9 mouse cellular contexts compared by ENCODE assay signal in the genomic region with DNA sequence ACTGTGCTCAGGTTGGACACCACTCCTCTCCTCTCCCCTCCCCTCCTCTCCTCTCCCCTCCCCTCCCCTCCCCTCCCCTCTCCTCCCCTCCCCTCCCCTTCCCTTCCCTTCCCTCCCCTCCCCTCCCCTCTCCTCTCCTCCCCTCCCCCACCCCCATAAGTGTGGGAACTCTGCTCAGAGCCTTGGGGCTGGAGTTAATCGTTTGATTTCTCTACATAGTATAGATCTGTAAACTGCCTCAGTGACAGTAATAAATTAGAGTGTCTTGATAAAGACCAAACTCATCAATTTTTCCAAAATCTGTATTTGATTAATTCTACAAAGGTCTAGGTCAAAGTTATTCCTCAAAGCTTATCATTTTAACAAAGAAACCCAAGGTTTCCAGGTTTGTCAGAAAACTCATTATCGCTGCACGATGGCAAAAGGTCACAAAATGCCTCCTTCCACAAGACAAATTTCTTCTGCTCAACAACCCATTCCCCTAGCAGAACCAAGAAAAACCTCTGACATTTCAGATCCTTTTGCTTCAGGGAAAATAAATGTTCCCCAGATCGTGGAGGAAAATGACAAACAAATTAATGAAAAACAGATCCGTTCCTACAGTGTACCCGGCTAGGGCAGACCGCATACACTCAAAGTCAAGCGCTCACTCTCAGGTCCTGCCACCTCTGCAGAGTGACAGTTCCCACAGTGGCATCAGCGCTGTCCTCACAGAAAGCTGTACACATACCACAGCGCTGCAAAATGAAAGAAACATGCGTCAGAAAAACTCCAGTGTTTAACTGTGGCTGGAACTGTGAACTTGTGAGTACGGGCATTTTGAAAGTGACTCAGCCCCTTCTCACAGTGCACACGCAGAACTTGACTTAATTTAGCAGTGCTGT.
DNase-seq lines count a peak whose midpoint lies in the region; ATAC-seq and TF ChIP-seq lines count a peak whose summit lies in the region.
"Had no signal": no experiment of that assay in that cellular context is flagged by ENCODE, and none has a peak within 500 bp of the region (broad histone marks: within the 10 kb centered on the region; RNA-seq: fewer than 3 reads in every experiment).

No protein-coding gene starts in this region.

- H3K27me3 ChIP-seq in lung, postnatal 0 days (replicated peaks; ENCODE audit: insufficient read depth, low read length): no peaks in the 10 kb centered on the region
- H3K27me3 ChIP-seq in hindbrain, embryonic 13.5 days: no peaks in the 10 kb centered on the region

- ATAC-seq in lung, postnatal 0 days: peak; percentile 69
- 0 out of 2 replicates have a peak, but pooled peaks have one; percentile 63 for ATAC-seq in hindbrain, embryonic 13.5 days (ENCODE audit: low FRiP score)

- TF ChIP-seq EP300 in lung, postnatal 0 days (IDR thresholded peaks at IDR 0.05): no peak

- no peaks in the 10 kb centered on the region for H3K9me3 ChIP-seq in lung, postnatal 0 days (ENCODE audit: low read length)
- no peaks in the 10 kb centered on the region for H3K9me3 ChIP-seq in hindbrain, embryonic 13.5 days

- H3K4me2 ChIP-seq in lung, postnatal 0 days (replicated peaks; ENCODE audit: low read depth, low read length): peak overlapping the region; percentile 48
- no peak overlapping the region for H3K4me2 ChIP-seq in hindbrain, embryonic 13.5 days

- no peak for TF ChIP-seq CTCF in lung, postnatal 0 days (IDR thresholded peaks at IDR 0.05)

- DNase-seq in adrenal gland, adult 2 months: peak; percentile 49
- DNase-seq in adrenal gland, adult 18-20 months (ENCODE audit: low spot score in 2 of 2): no peak
- peak; percentile 57 for DNase-seq in lung, postnatal 0 days (ENCODE audit: low spot score)
- no peak for DNase-seq in lung, postnatal 14 days
- DNase-seq in natural killer cell, adult 2 months (ENCODE audit: low spot score in 2 of 2): peak; percentile 72 to 87
- DNase-seq in kidney, adult 18-20 months: no peak
- DNase-seq in gastrocnemius, postnatal 4 days (ENCODE audit: low spot score in 2 of 2): no peak
- DNase-seq: gastrocnemius, postnatal 36 days had no signal

- no peaks in the 10 kb centered on the region for H3K36me3 ChIP-seq in lung, postnatal 0 days (ENCODE audit: insufficient read depth, low read length)
- no peaks in the 10 kb centered on the region for H3K36me3 ChIP-seq in hindbrain, embryonic 13.5 days

- peaks cover 2% of the 10 kb centered on the region; the same call in 1 of the 2 replicates for H3K4me1 ChIP-seq in lung, postnatal 0 days (ENCODE audit: insufficient read depth, low read depth, low read length)
- 0 out of 2 replicates have a peak, but pooled peaks cover 7% of the 10 kb centered on the region for H3K4me1 ChIP-seq in hindbrain, embryonic 13.5 days (replicated peaks)

- H3K27ac ChIP-seq in lung, postnatal 0 days (ENCODE audit: low read length): no peak overlapping the region
- H3K27ac ChIP-seq in hindbrain, embryonic 13.5 days: peak overlapping the region; percentile 5; the same call in 1 of the 2 replicates

- H3K4me3 ChIP-seq in lung, postnatal 0 days (ENCODE audit: low read depth, low read length): no peak overlapping the region
- no peak overlapping the region for H3K4me3 ChIP-seq in hindbrain, embryonic 13.5 days

- WGBS in lung, postnatal 0 days: 32% methylated on average over 13 of the region's 13 CpGs
- WGBS in hindbrain, embryonic 13.5 days: 54% methylated on average over 13 of the region's 13 CpGs

- no peak overlapping the region for H3K9ac ChIP-seq in lung, postnatal 0 days (replicated peaks; ENCODE audit: low read depth)
- no peak overlapping the region for H3K9ac ChIP-seq in hindbrain, embryonic 13.5 days

Comparison
In these comparisons a context has a peak if more than half of its experiments do, and no peak if none do; other contexts are left out.
1. DNase-seq: peak in adrenal gland, adult 2 months (single experiment), lung, postnatal 0 days (single experiment) and natural killer cell, adult 2 months (2 of 2); none in adrenal gland, adult 18-20 months (0 of 2), lung, postnatal 14 days (single experiment), kidney, adult 18-20 months (single experiment) and gastrocnemius, postnatal 4 days (0 of 2).